9 mouse cellular contexts compared by ENCODE assay signal in the genomic region with DNA sequence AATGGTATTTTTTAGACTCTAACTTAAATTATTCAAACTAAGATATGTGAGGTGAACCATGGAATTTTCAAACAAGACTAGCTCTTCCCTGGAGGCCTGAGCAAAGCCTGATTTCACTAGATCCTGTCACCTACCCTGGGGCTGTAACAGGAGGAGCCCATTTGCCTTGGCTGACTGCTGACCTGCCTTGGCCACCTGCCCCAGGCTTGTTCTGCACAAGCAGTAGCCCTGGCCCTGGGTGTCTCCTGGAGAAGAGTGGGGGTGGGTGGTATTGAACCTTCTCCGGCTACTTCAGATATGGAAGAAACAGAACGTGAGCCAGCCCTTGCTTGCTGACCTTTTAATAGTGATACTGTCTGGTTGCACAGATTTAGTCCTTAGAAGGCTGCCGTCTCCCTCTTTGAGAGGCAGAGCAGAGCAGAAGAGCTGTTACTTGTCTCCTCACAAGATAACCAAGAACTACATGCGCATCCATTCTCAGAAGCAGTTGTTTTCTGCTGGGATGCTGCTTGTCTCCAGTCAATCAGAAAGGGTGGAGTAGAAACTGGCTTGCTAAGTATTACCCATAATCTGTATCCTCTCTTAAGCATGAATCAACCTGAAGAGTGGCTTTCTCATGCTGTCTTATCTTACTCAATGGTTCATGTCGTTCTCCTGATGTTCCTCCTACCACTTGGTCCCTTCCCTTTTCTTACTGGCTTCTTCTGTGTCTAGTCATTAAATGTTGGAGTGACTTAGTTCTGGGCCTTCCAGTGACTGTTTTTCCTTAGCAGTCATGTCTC. TPM values are rescaled to one million over a fixed set of nuclear protein-coding genes. Genes with fewer than 3 reads are reported as not detected.
A peak's percentile ranks its signal among the peaks of the same experiment; 100 is the strongest.
DNase-seq lines count a peak whose midpoint lies in the region; ATAC-seq and TF ChIP-seq lines count a peak whose summit lies in the region.
"Had no signal": no experiment of that assay in that cellular context is flagged by ENCODE, and none has a peak within 500 bp of the region (broad histone marks: within the 10 kb centered on the region; RNA-seq: fewer than 3 reads in every experiment).

No protein-coding gene starts in this region.

- peak overlapping the region; percentile 63; the same call in 1 of the 2 replicates for H3K4me3 ChIP-seq in G1E (ENCODE audit: low read depth, low read length)
- H3K4me3 ChIP-seq: hindbrain, embryonic 15.5 days had no signal

- H3K27me3 ChIP-seq in G1E (ENCODE audit: insufficient read depth, low read length): no peaks in the 10 kb centered on the region
- H3K27me3 ChIP-seq: hindbrain, embryonic 15.5 days had no signal

- no peak for ATAC-seq in cerebellum, adult (ENCODE audit: insufficient number of reproducible peaks, low FRiP score, low TSS enrichment)
- ATAC-seq in G1E (ENCODE audit: extremely low read depth, insufficient number of reproducible peaks, low FRiP score, poor library complexity, severe bottlenecking): peak; percentile 43
- no peak for ATAC-seq in inflammation-experienced regulatory T-cells, adult 6 months

- TF ChIP-seq CTCF in G1E (IDR thresholded peaks at IDR 0.05; ENCODE audit: low read depth, low read length): no peak

- no peaks in the 10 kb centered on the region for H3K9me3 ChIP-seq in G1E (replicated peaks)
- H3K9me3 ChIP-seq: hindbrain, embryonic 15.5 days had no signal

- H3K4me1 ChIP-seq in G1E (ENCODE audit: insufficient read depth, low read depth, low read length): peaks cover 67% of the 10 kb centered on the region
- H3K4me1 ChIP-seq: hindbrain, embryonic 15.5 days had no signal

- peaks cover 46% of the 10 kb centered on the region for H3K36me3 ChIP-seq in G1E (replicated peaks)
- H3K36me3 ChIP-seq: hindbrain, embryonic 15.5 days had no signal

- peak; percentile 45 for DNase-seq in cerebellum, adult 11-12 months
- DNase-seq in G1E (ENCODE audit: low spot score): no peak
- peak; percentile 61 to 65 for DNase-seq in cerebellum, postnatal 14 days
- peak; percentile 8 to 54 for DNase-seq in kidney, postnatal 36 days
- no peak for DNase-seq in retina, embryonic 14.5 days (ENCODE audit: low spot score)
- no peak for DNase-seq in ovary, adult 18-20 months (ENCODE audit: low spot score)

RNA-seq across cellular contexts. Expression of gene Vkorc1l1, which starts 12.9 kb away (rescaled TPM):
- total RNA-seq in G1E (2014; fragmentation: Nextera tagmentation): 122 and 152 TPM in 2 replicates
- 76.7 and 90.2 TPM in 2 replicates for total RNA-seq in G1E (2017)
- polyA plus RNA-seq in G1E (2012): 21.6 and 24.1 TPM in 2 replicates
- polyA plus RNA-seq in inflammation-experienced regulatory T-cells, adult 6 months (2017; shearing (Covaris generic)): 1 to 10 TPM; 3.5 to 4.8 (median 4.4) TPM

RNA-seq across cellular contexts. Expression of gene Nupr1l, which starts 46.3 kb away (rescaled TPM):
- total RNA-seq in G1E (2014; fragmentation: Nextera tagmentation) (4.0 and 11.2 TPM in 2 replicates), G1E (2017) (4.0 and 8.7 TPM in 2 replicates)
- 1.2 TPM in 2 replicates for polyA plus RNA-seq in G1E (2012)
- polyA plus RNA-seq in inflammation-experienced regulatory T-cells, adult 6 months (2017; shearing (Covaris generic)): 1 to 10 TPM in 1 of 3 experiments, not detected in 2; 1.8 TPM

RNA-seq across cellular contexts. Expression of gene Gusb, which starts 48.2 kb away (rescaled TPM):
- total RNA-seq in G1E (2014; fragmentation: Nextera tagmentation) (53.6 and 54.1 TPM in 2 replicates), G1E (2017) (68.0 and 74.6 TPM in 2 replicates)
- polyA plus RNA-seq in G1E (2012): 19.5 and 21.9 TPM in 2 replicates
- 10 to 100 TPM; 42.3 to 50.6 (median 45.0) TPM for polyA plus RNA-seq in inflammation-experienced regulatory T-cells, adult 6 months (2017; shearing (Covaris generic))

RNA-seq across cellular contexts. Expression of gene Phkg1, which starts 56.3 kb away (rescaled TPM):
- total RNA-seq in G1E (2014; fragmentation: Nextera tagmentation) (not detected in 2 replicates), G1E (2017) (0.33 and 0.46 TPM in 2 replicates)
- polyA plus RNA-seq in G1E (2012): 0.03 TPM in 1 of 2 replicates, not detected in the other
- polyA plus RNA-seq in inflammation-experienced regulatory T-cells, adult 6 months (2017; shearing (Covaris generic)): under 1 TPM; 0.23 to 0.52 (median 0.38) TPM

RNA-seq across cellular contexts. Expression of gene Zbed5, which starts 59.1 kb away (rescaled TPM):
- total RNA-seq in G1E (2014; fragmentation: Nextera tagmentation): 5.2 and 6.9 TPM in 2 replicates
- total RNA-seq in G1E (2017): 0.99 and 1.4 TPM in 2 replicates
- 0.67 and 1.3 TPM in 2 replicates for polyA plus RNA-seq in G1E (2012)
- 1 to 10 TPM in 2 of 3 experiments, under 1 TPM in 1; 0.60 to 2.3 (median 1.5) TPM for polyA plus RNA-seq in inflammation-experienced regulatory T-cells, adult 6 months (2017; shearing (Covaris generic))

Comparison
In these comparisons a context has a peak if more than half of its experiments do, and no peak if none do; other contexts are left out.
1. DNase-seq: peak in cerebellum, adult 11-12 months (single experiment), cerebellum, postnatal 14 days (2 of 2) and kidney, postnatal 36 days (2 of 2); none in G1E (single experiment), retina, embryonic 14.5 days (single experiment) and ovary, adult 18-20 months (single experiment).